Mouse (Mus musculus): ENCODE results near the gene Btbd3.
"Not testable (repeated sequence)": the region's sequence is repeated elsewhere in the genome, so short reads cannot be mapped to it uniquely, and the experiment has no call there.

DNA sequence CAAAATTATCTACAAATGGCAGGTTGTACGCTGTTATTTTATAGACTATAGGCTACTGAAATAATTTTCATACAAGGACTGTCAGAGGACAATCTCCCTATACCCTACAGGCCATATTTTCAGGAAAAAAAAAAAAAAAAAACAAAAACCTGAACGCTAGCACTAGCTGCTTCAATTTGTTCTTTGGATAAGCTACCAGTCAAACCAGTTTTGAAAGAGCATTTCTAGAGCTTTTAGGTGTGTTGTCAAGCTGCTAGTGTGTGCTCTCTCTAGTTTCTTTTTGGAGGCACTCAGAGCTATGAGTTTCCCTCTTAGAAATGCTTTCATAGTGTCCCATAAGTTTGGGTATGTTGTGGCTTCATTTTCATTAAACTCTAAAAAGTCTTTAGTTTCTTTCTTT, 77.8 kb downstream of the Btbd3 start:
- not testable (repeated sequence) for TF ChIP-seq CTCF (IDR thresholded peaks at IDR 0.05; ENCODE audit: insufficient read depth, low read length); POLR2A (IDR thresholded peaks at IDR 0.05; ENCODE audit: borderline replicate concordance, extremely low read depth, low read depth, low read length)
